Mouse (Mus musculus) liver, adult (tissue): ENCODE results near the gene Parp3.

Source experiments
- GATA4 ChIP-seq: IDR thresholded peaks from 2 replicates; pipeline ENCODE4 v1.6.1; 2014; ENCODE audit warnings: mild to moderate bottlenecking, low read length; ENCODE audit not compliant: insufficient replicate concordance

Parp3 gene

DNA sequence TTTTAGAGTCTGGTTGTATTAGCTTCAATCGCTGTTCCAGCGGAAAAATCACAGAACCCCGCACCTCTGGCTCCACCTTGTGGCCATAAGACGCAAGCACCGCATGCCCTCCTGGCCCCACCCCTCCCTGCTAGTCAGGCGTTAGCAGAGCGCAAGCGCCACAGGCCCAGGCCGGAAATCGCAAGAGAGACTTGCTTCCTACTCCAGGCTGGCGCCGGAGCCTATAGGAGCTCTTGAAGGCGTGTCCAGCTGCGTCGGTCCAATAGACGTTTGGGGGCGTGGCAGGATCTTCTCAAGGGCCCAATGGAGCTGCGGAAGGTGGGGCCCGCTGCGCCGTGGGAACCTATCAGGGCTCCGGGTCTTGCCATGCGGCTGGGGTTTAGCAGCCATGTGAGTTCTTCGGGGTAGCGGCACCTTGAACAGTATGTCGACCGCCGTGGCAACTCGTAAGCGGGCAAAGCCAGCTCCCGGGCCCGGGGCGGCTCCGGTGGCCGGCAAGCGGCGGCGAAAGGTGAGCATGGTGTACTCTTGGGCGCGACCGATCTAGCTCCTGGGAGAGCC, at the start of gene Parp3:
Gene Parp3, minus strand, starts transcription at position 26 of the 561 bp plus-strand sequence.
- TF ChIP-seq GATA4, result no peak

GRCm38 (mm10) chr9:106519909-106520308, 43.2 kb upstream of the Parp3 start:
- TF ChIP-seq GATA4, result no peak

GRCm38 (mm10) chr9:106519433-106519832, 42.7 kb upstream of the Parp3 start:
- TF ChIP-seq GATA4, result no peak

DNA sequence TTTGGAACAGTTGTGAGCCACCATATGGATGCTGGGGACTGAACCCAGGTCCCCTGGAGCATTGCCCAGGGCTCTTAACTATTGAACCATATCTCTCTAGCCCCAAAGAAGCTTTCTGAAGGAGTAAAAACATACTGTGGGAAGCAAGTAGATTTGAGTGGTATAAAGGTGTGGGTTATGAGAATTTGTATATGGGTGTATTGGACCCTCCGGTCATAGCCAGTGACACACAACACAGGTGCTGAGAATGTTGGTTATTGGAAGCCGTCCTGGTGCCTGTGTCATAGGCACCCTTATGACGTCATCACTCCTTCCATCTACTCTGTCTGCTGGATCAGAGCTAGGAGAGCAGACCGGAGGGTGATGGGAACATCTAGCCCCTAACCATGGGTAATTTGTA, 37.5 kb upstream of the Parp3 start, which contains the start of gene Iqcf5:
Gene Iqcf5, plus strand, starts transcription at position 301 of the 400 bp plus-strand sequence.
- no peak for TF ChIP-seq GATA4

DNA sequence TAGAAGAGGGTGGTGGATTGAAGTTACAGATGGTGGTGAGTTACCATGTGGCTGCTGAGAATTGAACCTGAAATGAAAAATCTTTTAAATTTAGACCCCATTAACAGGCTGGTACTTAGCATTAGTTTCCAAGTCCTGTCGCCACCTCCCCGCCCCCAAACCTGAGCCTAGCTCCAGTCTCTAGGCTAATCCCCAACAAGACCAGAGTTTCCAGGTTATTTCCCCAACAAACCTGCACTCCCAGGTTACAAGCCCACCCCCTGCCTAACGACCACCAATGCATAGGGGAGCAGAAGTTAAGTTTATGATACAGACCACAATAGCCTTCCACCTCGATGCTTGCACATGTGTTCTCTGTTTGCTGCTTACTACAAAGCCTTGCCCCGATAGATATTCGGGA, 36.8 kb upstream of the Parp3 start:
- no peak for TF ChIP-seq GATA4

- TF ChIP-seq GATA4, result no peak
Measured at GRCm38 (mm10) chr9:106512729-106513450, 36.1 kb upstream of the Parp3 start.

- TF ChIP-seq GATA4, result no peak
Measured at GRCm38 (mm10) chr9:106509356-106509755, 32.6 kb upstream of the Parp3 start.

GRCm38 (mm10) chr9:106504246-106504645, 27.5 kb upstream of the Parp3 start:
- no peak for TF ChIP-seq GATA4

DNA sequence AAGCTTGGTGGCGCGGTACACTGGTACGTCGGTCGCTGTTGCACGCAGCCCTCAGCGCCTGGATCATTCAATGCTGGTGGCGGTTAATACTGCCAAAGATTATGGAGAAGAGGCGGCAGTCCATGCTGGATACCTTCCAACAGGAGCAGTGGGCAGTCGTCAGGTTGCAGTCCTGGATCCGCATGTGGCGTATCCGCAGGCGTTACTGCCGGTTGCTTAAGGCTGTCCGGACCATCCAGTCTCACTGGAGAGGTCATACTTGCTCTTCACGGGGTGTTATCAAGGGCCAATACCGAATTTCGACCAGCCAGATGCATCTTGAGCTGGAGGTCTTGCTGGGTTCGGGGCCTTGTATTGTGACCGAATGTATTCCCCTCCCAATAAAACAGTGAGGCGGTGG, 25.1 kb upstream of the Parp3 start:
- no peak for TF ChIP-seq GATA4

- no peak for TF ChIP-seq GATA4
Measured at GRCm38 (mm10) chr9:106499667-106500066, 22.9 kb upstream of the Parp3 start, which contains the start of gene Iqcf1. Gene Iqcf1, plus strand, starts transcription at chr9:106499967.

- no peak for TF ChIP-seq GATA4
Measured at GRCm38 (mm10) chr9:106485076-106485475, 8.3 kb upstream of the Parp3 start.

GRCm38 (mm10) chr9:106483606-106484005, 6.9 kb upstream of the Parp3 start:
- TF ChIP-seq GATA4, result no peak

- TF ChIP-seq GATA4, result no peak
Measured at GRCm38 (mm10) chr9:106483136-106483535, 6.4 kb upstream of the Parp3 start.

GRCm38 (mm10) chr9:106482578-106483115, 5.9 kb upstream of the Parp3 start:
- TF ChIP-seq GATA4, result no peak

DNA sequence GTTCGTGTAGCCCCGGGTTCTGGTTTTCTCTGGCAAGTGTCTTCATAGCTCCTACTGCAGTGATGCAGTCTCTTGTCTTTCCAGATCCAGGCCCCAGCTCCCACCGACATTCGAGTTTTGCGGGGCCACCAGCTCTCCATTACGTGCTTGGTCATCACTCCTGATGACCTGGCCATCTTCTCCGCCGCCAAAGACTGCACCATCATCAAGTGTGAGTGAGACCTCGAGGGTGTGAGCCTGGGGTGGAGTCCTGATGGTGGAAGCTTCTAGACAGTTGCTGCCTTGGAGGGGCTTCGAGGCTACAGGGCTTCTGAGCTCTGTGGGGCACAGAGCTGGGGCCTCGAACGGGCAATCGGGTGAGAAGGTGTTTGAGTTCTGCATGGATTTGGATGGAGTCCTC, 4.9 kb upstream of the Parp3 start:
- no peak for TF ChIP-seq GATA4

GRCm38 (mm10) chr9:106481075-106481474, 4.3 kb upstream of the Parp3 start:
- TF ChIP-seq GATA4, result no peak
